Mouse (Mus musculus): ENCODE data around the gene Cbx3. TPM values are rescaled to one million over a fixed set of nuclear protein-coding genes. Genes with fewer than 3 reads are reported as not detected.

Gene Cbx3
- 192 TPM for polyA plus RNA-seq (2015; fragmentation: Illumina TruSeq; extraction: RNeasy Lipid Tissue Mini Kit (QIAGEN cat#74804); ENCODE audit: insufficient read depth, low replicate concordance)

DNA sequence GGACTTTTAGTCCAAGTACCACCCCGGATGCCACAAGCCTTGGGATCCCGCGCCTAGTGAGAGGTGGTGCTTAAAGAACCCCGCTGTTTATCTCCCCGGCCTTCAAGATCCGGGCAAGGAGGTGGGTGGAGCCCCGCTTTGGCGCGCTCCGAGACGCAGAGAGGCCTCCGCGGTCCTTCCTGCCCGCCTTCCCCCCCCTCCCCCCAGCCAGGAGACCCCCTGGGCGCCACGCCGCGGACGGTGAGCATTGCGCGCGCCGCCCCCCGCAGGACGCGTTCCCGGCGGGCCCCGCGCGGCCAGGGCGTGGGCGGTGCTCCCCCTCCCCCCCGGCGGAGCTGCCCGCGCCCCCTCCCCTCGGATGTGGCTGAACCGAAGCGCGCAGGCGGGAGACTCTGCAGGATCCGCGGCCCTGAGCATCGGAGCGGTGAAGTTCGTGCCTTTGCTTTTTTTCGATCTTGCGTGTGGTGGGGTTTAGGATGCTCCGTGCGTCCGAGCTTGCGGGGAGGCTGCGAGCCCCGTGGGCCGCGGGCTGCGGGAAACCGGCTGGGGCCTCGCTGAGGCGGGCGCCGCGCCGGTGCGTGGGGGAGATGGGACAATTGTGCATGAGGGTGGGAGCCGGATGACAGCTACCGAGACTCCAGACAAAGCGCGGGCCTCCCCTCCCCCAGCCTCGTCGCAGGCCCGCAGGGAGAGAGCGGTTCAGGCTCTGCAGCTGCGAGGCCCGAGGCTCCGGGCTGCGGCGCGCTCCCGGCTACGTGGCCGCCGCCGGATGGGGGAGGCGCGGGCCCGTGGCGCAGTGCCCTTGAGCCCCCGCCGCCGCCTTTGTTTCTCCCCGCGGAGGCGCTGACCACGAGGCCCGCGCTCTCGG is at the start of gene Cbx3:
Cbx3 (plus strand) TSS at position 50 of the 868 bp plus-strand sequence.

DNA sequence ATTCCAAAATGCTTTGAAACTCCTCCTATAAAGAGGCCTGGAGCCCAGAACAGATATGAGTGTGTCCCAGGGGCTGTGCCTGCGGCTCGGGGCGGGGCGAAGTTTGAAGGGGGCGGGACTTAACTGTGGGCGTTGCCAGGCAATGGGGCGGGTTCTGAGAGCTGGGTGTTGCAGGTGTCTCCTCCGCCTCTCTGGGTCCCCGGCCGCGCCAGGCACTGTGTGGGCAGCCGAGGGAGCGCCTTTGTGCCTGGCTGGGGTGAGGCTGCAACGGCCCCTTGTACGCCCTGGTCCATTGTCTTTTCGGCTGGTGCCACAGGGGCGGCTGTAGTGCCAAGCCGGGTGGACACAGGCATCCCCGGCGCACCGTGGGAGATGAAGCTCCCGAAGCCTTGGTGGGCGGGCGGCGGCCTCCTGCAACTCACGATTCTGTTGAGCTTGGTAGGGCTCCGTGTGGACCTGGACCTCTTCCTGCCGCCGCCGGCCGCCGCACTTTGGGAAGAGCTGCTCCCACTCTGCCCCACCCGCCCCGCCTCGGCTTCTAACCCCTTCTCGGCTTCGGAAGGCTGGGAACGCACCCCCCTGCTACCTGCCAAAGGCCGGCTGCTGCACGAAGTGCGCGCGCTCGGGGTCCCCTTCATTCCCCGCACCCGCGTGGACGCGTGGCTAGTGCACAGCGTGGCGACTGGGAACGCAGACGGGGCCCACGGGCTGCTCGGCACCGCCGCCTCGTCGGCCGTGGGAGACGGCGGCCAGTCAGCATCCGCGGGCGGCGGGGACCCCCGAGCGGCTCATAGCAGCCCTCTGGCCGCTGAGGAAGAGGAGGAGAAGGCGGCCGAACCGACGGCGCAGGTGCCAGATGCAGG is 37.4 kb upstream of the Cbx3 start, which contains the start of gene Nfe2l3:
Nfe2l3 (plus strand) TSS at position 136 of the 863 bp plus-strand sequence.

GRCm38 (mm10) chr6:51469715-51470310 is 347 bp upstream of the Cbx3 start, which contains the start of gene Hnrnpa2b1:
Gene Hnrnpa2b1 (minus strand): TSS chr6:51469894.

DNA sequence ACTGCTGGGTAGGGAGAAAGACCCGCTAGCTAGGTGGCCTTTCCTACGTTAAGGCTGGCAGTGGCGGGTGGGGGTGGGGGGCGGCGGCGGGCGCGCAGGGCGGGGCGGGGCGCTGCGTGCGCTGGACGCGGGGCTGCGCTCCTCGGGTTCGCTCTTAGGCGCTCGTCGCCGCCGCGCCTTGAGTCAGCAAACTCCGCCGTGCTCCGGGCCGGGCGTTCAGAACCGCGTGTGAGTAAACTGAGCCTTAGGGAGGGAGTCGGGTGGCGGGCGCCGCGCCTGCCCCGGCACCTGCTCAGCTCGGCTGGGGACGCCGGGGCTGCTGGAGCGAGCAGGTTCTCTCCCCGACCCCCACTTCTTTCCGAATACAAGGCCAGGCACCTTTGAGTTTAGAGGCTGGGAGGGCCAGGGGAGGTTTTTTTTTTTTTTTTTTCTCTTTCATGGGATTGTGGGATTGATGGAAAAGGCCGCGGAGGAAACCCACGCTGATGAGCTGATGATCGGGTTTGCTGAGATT is 53.7 kb downstream of the Cbx3 start, which contains the start of gene Snx10:
Snx10 (plus strand) TSS at position 95 of the 514 bp plus-strand sequence.

Other genes starting within 250 kb of the Cbx3 start
- gene Nfe2l3, start 37.7 kb upstream of the Cbx3 start, polyA plus RNA-seq (2015; fragmentation: Illumina TruSeq; extraction: RNeasy Lipid Tissue Mini Kit (QIAGEN cat#74804); ENCODE audit: insufficient read depth, low replicate concordance): 1.3 TPM
- 2,556 TPM for gene Hnrnpa2b1, start 466 bp upstream of the Cbx3 start, polyA plus RNA-seq (2015; fragmentation: Illumina TruSeq; extraction: RNeasy Lipid Tissue Mini Kit (QIAGEN cat#74804); ENCODE audit: insufficient read depth, low replicate concordance)
- gene Snx10, start 53.5 kb downstream of the Cbx3 start, polyA plus RNA-seq (2015; fragmentation: Illumina TruSeq; extraction: RNeasy Lipid Tissue Mini Kit (QIAGEN cat#74804); ENCODE audit: insufficient read depth, low replicate concordance): 39.2 TPM